Mouse (Mus musculus): ENCODE data around the gene Tprn. TPM values are rescaled to one million over a fixed set of nuclear protein-coding genes. Genes with fewer than 3 reads are reported as not detected.

Tprn gene
- polyA plus RNA-seq, 1 experiment = 17.1 TPM

DNA sequence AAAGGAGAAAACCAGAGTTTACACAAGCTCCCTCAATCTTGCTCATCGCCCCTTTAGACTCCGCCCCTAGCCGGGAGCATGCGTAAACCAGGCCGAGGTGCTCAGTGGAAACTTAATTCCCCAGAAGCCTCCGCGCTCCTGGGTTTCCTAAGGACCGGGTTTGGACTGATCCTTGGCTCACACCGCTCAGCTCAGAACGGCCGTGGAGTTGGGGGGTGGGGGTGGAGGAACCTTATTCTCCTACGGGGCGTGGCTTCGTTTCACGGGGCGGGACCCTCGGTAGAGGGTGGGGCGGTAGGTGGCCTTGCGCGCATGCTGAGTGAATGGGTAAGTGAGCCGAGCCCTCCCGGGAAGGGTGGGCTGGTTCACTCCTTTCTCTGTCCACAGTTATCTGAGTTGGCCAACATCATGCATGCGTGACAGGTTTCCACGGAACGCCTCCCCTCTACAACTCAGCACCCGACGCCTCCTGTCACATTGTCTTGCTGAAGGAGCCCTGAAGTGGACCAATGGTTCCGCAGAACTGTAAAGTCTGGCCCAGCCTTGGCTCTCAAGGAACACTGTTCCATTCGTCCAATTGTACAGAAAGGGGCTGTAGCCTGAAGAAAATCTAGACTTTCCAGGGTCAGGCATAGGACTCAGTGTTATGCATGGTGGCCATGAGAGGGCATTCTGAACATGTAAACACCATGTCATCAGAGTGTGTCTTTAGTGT, 21.5 kb upstream of the Tprn start:
- Histone ChIP-seq H3K27me3 (ENCODE audit: control insufficient read depth, insufficient read depth, low read length) (peaks cover 11% of the 10 kb centered on the region), H3K36me3 (ENCODE audit: control insufficient read depth, insufficient read depth, low read length) (no peaks in the 10 kb centered on the region), H3K27ac (ENCODE audit: insufficient read depth, low read length) (no peak overlapping the region), H3K4me3 (ENCODE audit: extremely low read depth, insufficient read depth, insufficient read length) (peak overlapping the region; percentile 53; the same call in 1 of the 2 replicates), H3K4me1 (ENCODE audit: control insufficient read depth, insufficient read depth, insufficient read length) (peaks cover 9% of the 10 kb centered on the region)
- no peak for DNase-seq (ENCODE audit: low read depth in 1 of 2, low spot score in 2 of 2)
- TF ChIP-seq POLR2A (IDR thresholded peaks at IDR 0.05; ENCODE audit: low read depth, low read length) (no peak), CTCF (IDR thresholded peaks at IDR 0.05; ENCODE audit: extremely low read depth, insufficient read depth, insufficient read length, insufficient replicate concordance) (no peak)
- 3% methylated on average over 29 of the region's 29 CpGs for WGBS

DNA sequence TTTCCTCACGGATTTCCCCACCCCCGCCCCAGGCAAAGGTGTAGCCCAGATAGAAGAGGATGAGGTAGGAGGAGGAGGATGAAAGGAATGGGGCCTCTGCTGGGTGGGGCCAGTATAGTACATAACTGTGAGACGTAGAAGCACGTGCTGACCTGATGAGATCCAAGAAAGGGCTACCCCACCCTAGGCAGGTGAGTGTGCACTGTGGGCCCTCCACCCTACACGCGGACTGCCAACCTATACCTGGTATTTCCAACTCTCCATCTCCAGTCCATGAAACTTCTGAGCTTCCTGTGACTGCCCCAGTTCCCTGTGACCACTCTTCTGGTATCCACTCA, 21.0 kb upstream of the Tprn start:
- Histone ChIP-seq H3K4me1 (ENCODE audit: control insufficient read depth, insufficient read depth, insufficient read length) (peaks cover 9% of the 10 kb centered on the region), H3K36me3 (ENCODE audit: control insufficient read depth, insufficient read depth, low read length) (no peaks in the 10 kb centered on the region), H3K27me3 (ENCODE audit: control insufficient read depth, insufficient read depth, low read length) (peaks cover 11% of the 10 kb centered on the region), H3K27ac (ENCODE audit: insufficient read depth, low read length) (no peak overlapping the region), H3K4me3 (ENCODE audit: extremely low read depth, insufficient read depth, insufficient read length) (no peak overlapping the region)
- WGBS = 13% methylated on average over 6 of the region's 6 CpGs
- TF ChIP-seq POLR2A (IDR thresholded peaks at IDR 0.05; ENCODE audit: low read depth, low read length) (no peak), CTCF (IDR thresholded peaks at IDR 0.05; ENCODE audit: extremely low read depth, insufficient read depth, insufficient read length, insufficient replicate concordance) (no peak)
- no peak for DNase-seq (ENCODE audit: low read depth in 1 of 2, low spot score in 2 of 2)

DNA sequence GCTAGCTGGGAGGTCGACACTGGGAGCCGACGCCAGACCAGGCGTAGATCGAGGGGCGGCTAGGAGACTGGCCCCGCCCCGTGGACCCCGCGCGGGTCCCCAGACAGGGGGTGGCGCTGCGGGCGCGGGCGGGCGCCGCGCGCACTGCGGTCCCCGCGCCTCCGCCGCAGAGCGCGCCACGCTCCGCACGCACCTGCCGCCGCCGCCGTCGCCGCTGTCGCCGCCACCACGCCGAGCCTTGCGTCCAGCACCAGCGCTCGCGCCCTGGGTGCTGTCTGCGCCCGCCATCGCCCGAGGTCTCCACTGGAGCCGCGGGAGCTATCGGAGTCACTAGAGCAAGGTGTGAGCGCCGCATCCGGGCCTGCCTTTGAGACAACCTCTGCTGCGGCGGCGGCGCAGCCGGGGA, 20.3 kb upstream of the Tprn start, which contains the start of the genes Rnf208 and Cysrt1:
Gene Rnf208, plus strand, starts transcription at position 155 of the 406 bp plus-strand sequence.
Gene Cysrt1, minus strand, starts transcription at position 352 of the 406 bp plus-strand sequence.
- Histone ChIP-seq H3K4me1 (ENCODE audit: control insufficient read depth, insufficient read depth, insufficient read length) (peaks cover 9% of the 10 kb centered on the region), H3K27ac (ENCODE audit: insufficient read depth, low read length) (no peak within 1 kb of the TSS), H3K4me3 (ENCODE audit: extremely low read depth, insufficient read depth, insufficient read length) (peak within 1 kb of the TSS; percentile 40; the same call in 1 of the 2 replicates), H3K36me3 (ENCODE audit: control insufficient read depth, insufficient read depth, low read length) (no peaks in the 10 kb centered on the region; the same call in 1 of the 2 replicates), H3K27me3 (ENCODE audit: control insufficient read depth, insufficient read depth, low read length) (peaks cover 11% of the 10 kb centered on the region)
- 2% methylated on average over 50 of the region's 59 CpGs for WGBS
- no peak for TF ChIP-seq POLR2A (IDR thresholded peaks at IDR 0.05; ENCODE audit: low read depth, low read length)
- no peak for TF ChIP-seq CTCF (IDR thresholded peaks at IDR 0.05; ENCODE audit: extremely low read depth, insufficient read depth, insufficient read length, insufficient replicate concordance)
- no peak for DNase-seq (ENCODE audit: low read depth in 1 of 2, low spot score in 2 of 2)

DNA sequence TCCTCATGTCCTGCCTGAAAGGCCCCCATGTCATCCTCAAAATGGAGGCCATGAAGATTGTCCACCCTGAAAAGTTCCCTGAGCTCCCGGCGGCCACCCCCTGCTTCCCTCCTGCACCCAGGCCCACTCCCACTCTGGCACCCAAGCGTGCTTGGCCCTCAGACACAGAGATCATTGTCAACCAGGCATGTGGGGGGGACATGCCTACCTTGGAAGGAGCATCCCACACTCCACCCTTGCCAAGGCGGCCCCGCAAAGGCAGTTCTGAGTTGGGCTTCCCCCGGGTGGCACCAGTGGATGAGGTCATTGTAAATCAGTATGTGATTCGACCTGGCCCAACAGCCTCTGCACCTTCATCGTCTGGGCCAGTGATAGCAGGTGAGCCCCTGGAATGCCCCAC, 19.1 kb upstream of the Tprn start:
- 87% methylated on average over 8 of the region's 8 CpGs for WGBS
- DNase-seq (ENCODE audit: low read depth in 1 of 2, low spot score in 2 of 2) = no peak
- Histone ChIP-seq H3K36me3 (ENCODE audit: control insufficient read depth, insufficient read depth, low read length) (peaks cover 8% of the 10 kb centered on the region; the same call in 1 of the 2 replicates), H3K4me3 (ENCODE audit: extremely low read depth, insufficient read depth, insufficient read length) (no peak overlapping the region), H3K27ac (ENCODE audit: insufficient read depth, low read length) (no peak overlapping the region), H3K27me3 (ENCODE audit: control insufficient read depth, insufficient read depth, low read length) (peaks cover 11% of the 10 kb centered on the region), H3K4me1 (ENCODE audit: control insufficient read depth, insufficient read depth, insufficient read length) (peaks cover 9% of the 10 kb centered on the region)
- TF ChIP-seq CTCF (IDR thresholded peaks at IDR 0.05; ENCODE audit: extremely low read depth, insufficient read depth, insufficient read length, insufficient replicate concordance) = no peak
- no peak for TF ChIP-seq POLR2A (IDR thresholded peaks at IDR 0.05; ENCODE audit: low read depth, low read length)

DNA sequence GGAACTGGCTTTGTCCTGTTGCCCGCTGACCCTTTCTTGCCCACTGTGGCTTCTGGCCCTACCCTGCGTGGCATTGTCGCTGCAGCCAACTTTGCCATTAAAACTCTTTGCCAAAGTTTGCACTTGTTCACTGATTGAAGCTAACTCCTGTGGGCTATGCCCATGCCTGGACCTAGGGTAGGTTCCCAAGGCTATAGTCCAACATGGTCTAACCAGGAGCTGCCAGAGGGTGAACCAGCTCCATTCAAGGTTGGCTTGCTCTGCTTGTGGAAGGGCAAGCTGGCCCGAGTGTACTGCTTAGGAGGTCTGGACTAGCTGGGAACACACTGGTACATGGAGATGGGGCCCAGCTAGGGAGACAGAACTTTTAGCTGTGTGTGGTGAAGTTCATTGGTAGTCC, 18.3 kb upstream of the Tprn start:
- Histone ChIP-seq H3K27me3 (ENCODE audit: control insufficient read depth, insufficient read depth, low read length) (peaks cover 11% of the 10 kb centered on the region), H3K4me1 (ENCODE audit: control insufficient read depth, insufficient read depth, insufficient read length) (peaks cover 9% of the 10 kb centered on the region), H3K36me3 (ENCODE audit: control insufficient read depth, insufficient read depth, low read length) (peaks cover 14% of the 10 kb centered on the region), H3K4me3 (ENCODE audit: extremely low read depth, insufficient read depth, insufficient read length) (no peak overlapping the region), H3K27ac (ENCODE audit: insufficient read depth, low read length) (no peak overlapping the region)
- WGBS = 83% methylated on average over 4 of the region's 4 CpGs
- DNase-seq (ENCODE audit: low read depth in 1 of 2, low spot score in 2 of 2) = no peak
- TF ChIP-seq POLR2A (IDR thresholded peaks at IDR 0.05; ENCODE audit: low read depth, low read length) = no peak
- no peak for TF ChIP-seq CTCF (IDR thresholded peaks at IDR 0.05; ENCODE audit: extremely low read depth, insufficient read depth, insufficient read length, insufficient replicate concordance)

DNA sequence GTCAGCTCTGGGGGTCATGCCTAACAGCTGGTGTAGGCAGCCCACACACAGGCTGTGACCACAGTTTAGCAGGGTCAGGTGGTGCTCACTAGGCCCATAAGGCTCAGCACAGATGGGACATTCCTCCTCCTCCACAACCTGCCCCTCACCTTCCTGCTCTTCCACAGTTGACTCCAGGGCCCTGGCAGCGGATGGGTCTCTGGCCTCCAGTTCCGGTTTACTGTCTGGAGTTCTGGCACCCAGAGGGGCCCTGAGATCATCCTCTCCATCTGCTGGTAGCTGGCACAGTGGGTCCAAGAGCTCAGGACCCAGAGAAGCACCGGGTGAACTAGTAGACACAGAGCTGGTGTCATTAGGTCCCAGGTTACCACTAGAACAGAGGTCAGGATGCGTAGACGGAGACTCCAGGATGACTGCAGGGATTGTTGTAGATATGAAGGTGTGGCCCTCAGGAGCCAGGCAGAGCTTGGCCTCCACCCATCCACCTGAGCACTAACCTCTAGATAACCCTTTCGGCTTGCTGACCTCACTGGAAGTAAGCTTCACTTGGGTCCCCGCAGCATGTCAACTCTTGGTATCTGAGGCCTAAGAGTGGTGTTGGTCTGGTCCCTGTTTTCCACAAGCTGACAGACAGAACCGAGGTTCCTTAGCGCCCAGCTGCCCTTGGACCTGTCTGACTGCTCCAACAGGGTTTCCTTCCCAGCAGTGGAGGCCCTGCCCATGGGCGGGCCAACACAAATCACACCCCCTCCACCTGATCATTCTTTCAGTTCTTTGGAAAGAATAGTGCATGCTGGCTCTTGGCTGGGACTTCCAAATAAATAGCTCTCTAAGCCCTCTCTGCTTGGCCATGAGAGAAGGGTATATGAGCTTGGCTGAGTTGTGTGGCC, 16.0 kb upstream of the Tprn start, which contains the start of gene AL732309.1:
Gene AL732309.1, minus strand, starts transcription at position 681 of the 890 bp plus-strand sequence.
- TF ChIP-seq CTCF (IDR thresholded peaks at IDR 0.05; ENCODE audit: extremely low read depth, insufficient read depth, insufficient read length, insufficient replicate concordance) (no peak), POLR2A (IDR thresholded peaks at IDR 0.05; ENCODE audit: low read depth, low read length) (no peak)
- Histone ChIP-seq H3K4me3 (ENCODE audit: extremely low read depth, insufficient read depth, insufficient read length) (no peak within 1 kb of the TSS), H3K36me3 (ENCODE audit: control insufficient read depth, insufficient read depth, low read length) (peaks cover 25% of the 10 kb centered on the region), H3K27ac (ENCODE audit: insufficient read depth, low read length) (no peak within 1 kb of the TSS), H3K4me1 (ENCODE audit: control insufficient read depth, insufficient read depth, insufficient read length) (peaks cover 4% of the 10 kb centered on the region), H3K27me3 (ENCODE audit: control insufficient read depth, insufficient read depth, low read length) (peaks cover 9% of the 10 kb centered on the region)
- WGBS = 90% methylated on average over 10 of the region's 10 CpGs
- no peak for DNase-seq (ENCODE audit: low read depth in 1 of 2, low spot score in 2 of 2)
